Mouse (Mus musculus): Measurements from ENCODE around the gene Hoxd10. TPM values are rescaled to one million over a fixed set of nuclear protein-coding genes. Genes with fewer than 3 reads are reported as not detected.

Gene Hoxd10
- polyA plus RNA-seq (2015; fragmentation: Nextera tagmentation; extraction: Ambion mirVana), result 0.11 TPM in 1 of 2 replicates, not detected in the other

GRCm38 (mm10) chr2:74691022-74691951 lies at the start of gene Hoxd10:
Gene Hoxd10 (plus strand): TSS chr2:74691924.

GRCm38 (mm10) chr2:74659507-74660005 lies 32.2 kb upstream of the Hoxd10 start, which contains the start of gene Evx2:
Gene Evx2 (minus strand): TSS chr2:74659557.

GRCm38 (mm10) chr2:74667842-74668357 lies 23.8 kb upstream of the Hoxd10 start, which contains the start of gene Hoxd13:
Gene Hoxd13 (plus strand): TSS chr2:74668310.

GRCm38 (mm10) chr2:74674881-74675665 lies 16.7 kb upstream of the Hoxd10 start, which contains the start of gene Hoxd12:
Gene Hoxd12 (plus strand): TSS chr2:74675013.

GRCm38 (mm10) chr2:74678891-74679595 lies 12.7 kb upstream of the Hoxd10 start, which contains the start of gene Hoxd11:
Gene Hoxd11 (plus strand): TSS chr2:74679557.

GRCm38 (mm10) chr2:74697567-74698121 lies 5.9 kb downstream of the Hoxd10 start, which contains the start of gene Hoxd9:
Gene Hoxd9 (plus strand): TSS chr2:74697727.

DNA sequence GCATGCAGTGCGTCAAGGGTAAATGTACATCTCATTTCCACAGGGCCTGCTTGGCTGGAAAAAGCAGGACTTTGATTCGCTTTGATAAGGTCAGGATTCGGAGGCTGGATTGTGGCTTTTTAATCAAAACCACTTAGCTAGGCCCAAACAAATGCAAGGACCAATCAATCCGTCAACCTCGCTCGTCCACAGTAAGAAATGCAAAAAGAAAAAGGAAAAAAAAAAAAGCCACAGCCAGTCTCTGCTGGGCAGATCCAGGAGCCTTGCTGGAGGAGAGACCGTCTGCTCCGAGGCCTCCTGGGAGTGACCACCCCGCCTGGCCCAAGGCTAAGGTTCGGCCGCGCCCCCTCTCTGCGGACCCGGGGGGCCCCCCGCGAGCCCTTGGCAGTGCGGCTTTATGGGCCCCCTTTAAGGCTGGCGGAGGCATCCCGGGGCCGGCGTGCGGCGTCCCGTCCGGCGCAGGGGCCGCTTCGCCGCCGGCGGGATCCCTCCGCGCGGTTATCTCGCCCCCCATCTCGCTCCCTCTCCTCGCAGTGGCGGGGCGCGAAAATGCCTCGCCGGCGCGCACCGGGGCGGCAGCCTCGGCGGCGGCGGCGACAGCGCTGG lies 12.8 kb downstream of the Hoxd10 start, which contains the start of gene Hoxd8:
Gene Hoxd8, plus strand, starts transcription at position 223 of the 606 bp plus-strand sequence.

GRCm38 (mm10) chr2:74711721-74712621 lies 20.2 kb downstream of the Hoxd10 start, which contains the start of the genes Hoxd3 and Hoxd4:
Gene Hoxd3 (plus strand): TSS chr2:74711927.
Gene Hoxd4 (plus strand): TSS chr2:74711929.

GRCm38 (mm10) chr2:74726551-74726950 lies 34.8 kb downstream of the Hoxd10 start, which contains the start of gene Gm28230:
Gene Gm28230 (plus strand): TSS chr2:74726728.

MicroRNAs encoded within 50 kb of the gene (microRNA counts, 519-probe panel; counts per million panel counts)
- 4,795 counts per million, percentile 30 among the panel's probes with 10 or more counts for microRNA mmu-miR-10b

Other genes starting within 250 kb of the Hoxd10 start
- gene Lnpk, start 112.5 kb upstream of the Hoxd10 start, polyA plus RNA-seq (2015; fragmentation: Nextera tagmentation; extraction: Ambion mirVana), result 24.8 and 27.6 TPM in 2 replicates
- not detected in 2 replicates for gene Evx2, start 32.4 kb upstream of the Hoxd10 start, polyA plus RNA-seq (2015; fragmentation: Nextera tagmentation; extraction: Ambion mirVana)
- gene Hoxd13, start 23.6 kb upstream of the Hoxd10 start, polyA plus RNA-seq (2015; fragmentation: Nextera tagmentation; extraction: Ambion mirVana), result not detected in 2 replicates
- not detected in 2 replicates for gene Hoxd12, start 16.9 kb upstream of the Hoxd10 start, polyA plus RNA-seq (2015; fragmentation: Nextera tagmentation; extraction: Ambion mirVana)
- not detected in 2 replicates for gene Hoxd11, start 12.4 kb upstream of the Hoxd10 start, polyA plus RNA-seq (2015; fragmentation: Nextera tagmentation; extraction: Ambion mirVana)
- 0.41 and 0.46 TPM in 2 replicates for gene Hoxd9, start 5.8 kb downstream of the Hoxd10 start, polyA plus RNA-seq (2015; fragmentation: Nextera tagmentation; extraction: Ambion mirVana)
- 1.1 TPM in 2 replicates for gene Hoxd8, start 12.7 kb downstream of the Hoxd10 start, polyA plus RNA-seq (2015; fragmentation: Nextera tagmentation; extraction: Ambion mirVana)
- 0.06 TPM in 2 replicates for gene Hoxd3, start 20.0 kb downstream of the Hoxd10 start, polyA plus RNA-seq (2015; fragmentation: Nextera tagmentation; extraction: Ambion mirVana)
- 0.08 and 0.28 TPM in 2 replicates for gene Hoxd4, start 20.0 kb downstream of the Hoxd10 start, polyA plus RNA-seq (2015; fragmentation: Nextera tagmentation; extraction: Ambion mirVana)
- gene Gm28230, start 34.8 kb downstream of the Hoxd10 start, polyA plus RNA-seq (2015; fragmentation: Nextera tagmentation; extraction: Ambion mirVana), result not detected in 2 replicates
- gene Hoxd1, start 71.1 kb downstream of the Hoxd10 start, polyA plus RNA-seq (2015; fragmentation: Nextera tagmentation; extraction: Ambion mirVana), result not detected in 2 replicates
- 73.2 and 73.5 TPM in 2 replicates for gene Mtx2, start 133.9 kb downstream of the Hoxd10 start, polyA plus RNA-seq (2015; fragmentation: Nextera tagmentation; extraction: Ambion mirVana)